Mouse (Mus musculus): ENCODE data around the gene Ttpal. TPM values are rescaled to one million over a fixed set of nuclear protein-coding genes. Genes with fewer than 3 reads are reported as not detected.

The Ttpal gene
- polyA plus RNA-seq, 1 experiment from 2014 or later: 19.9 TPM

DNA sequence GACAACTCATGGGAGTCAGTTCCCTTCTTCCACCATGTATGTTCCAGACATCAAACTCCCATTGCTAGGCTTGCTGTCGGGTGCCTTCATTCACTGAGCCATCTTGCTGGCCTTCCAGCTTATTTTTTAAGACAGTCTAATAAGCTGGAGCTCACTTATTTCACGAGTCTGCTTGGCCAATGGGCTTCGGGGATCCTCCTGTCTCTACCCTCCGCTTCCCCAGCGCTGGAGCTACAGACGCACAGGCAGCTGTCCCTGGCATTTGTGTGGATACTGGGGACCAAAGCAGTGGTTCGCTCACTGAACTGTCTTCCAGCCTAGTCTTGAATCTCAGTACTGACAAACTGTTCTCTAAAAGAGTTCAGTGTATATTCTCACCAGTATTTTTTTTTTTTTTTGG lies 4.0 kb downstream of the Ttpal start:
- peaks cover 3% of the 10 kb centered on the region; the same call in 1 of the 2 replicates for H3K36me3 ChIP-seq (ENCODE audit: control insufficient read depth, insufficient read depth, low read length)
- H3K27ac ChIP-seq (replicated peaks): no peak overlapping the region
- no peak overlapping the region for H3K9ac ChIP-seq (ENCODE audit: low read length)
- DNase-seq (ENCODE audit: low spot score): no peak
- H3K27me3 ChIP-seq (ENCODE audit: control insufficient read depth, insufficient read depth, low read length): no peaks in the 10 kb centered on the region
- TF ChIP-seq EP300 (optimal IDR thresholded peaks at IDR 0.05): no peak
- no peak for TF ChIP-seq CTCF (IDR thresholded peaks at IDR 0.05; ENCODE audit: low read depth)
- no peak overlapping the region for H3K4me3 ChIP-seq (ENCODE audit: low read depth, low read length)
- H3K9me3 ChIP-seq (ENCODE audit: control insufficient read depth, low read length): no peaks in the 10 kb centered on the region
- H3K4me1 ChIP-seq (replicated peaks; ENCODE audit: control insufficient read depth, insufficient read depth): no peaks in the 10 kb centered on the region
- ATAC-seq (ENCODE audit: low FRiP score, low TSS enrichment): no peak
- WGBS: 89% methylated on average over 7 of the region's 7 CpGs
- no peak overlapping the region for H3K4me2 ChIP-seq (replicated peaks; ENCODE audit: low read depth)

DNA sequence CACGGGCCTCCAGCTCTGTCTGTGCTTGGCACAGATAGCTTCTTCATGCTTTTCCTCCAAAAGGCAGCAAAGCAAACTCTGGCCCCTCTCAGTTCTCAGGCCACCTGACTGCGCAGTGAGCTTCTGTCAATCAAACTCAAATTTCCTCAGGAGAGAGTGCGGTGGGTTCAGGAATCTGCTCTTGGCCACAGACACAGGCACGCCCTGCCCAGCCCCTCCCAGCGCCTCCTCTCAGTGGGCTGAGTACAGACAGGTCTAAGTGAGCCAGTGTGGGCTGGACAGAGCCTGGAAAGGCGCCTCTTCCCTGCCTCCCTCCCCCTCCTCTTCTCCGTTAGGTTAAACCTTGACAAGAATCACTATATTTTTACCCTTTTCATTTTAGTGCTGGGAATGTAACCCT lies 5.9 kb downstream of the Ttpal start:
- ATAC-seq (ENCODE audit: low FRiP score, low TSS enrichment) (no peak), DNase-seq (ENCODE audit: low spot score) (no peak)
- H3K36me3 ChIP-seq (ENCODE audit: control insufficient read depth, insufficient read depth, low read length): peaks cover 3% of the 10 kb centered on the region; the same call in 1 of the 2 replicates
- H3K9me3 ChIP-seq (ENCODE audit: control insufficient read depth, low read length): no peaks in the 10 kb centered on the region
- no peaks in the 10 kb centered on the region for H3K4me1 ChIP-seq (replicated peaks; ENCODE audit: control insufficient read depth, insufficient read depth)
- no peak overlapping the region for H3K4me2 ChIP-seq (replicated peaks; ENCODE audit: low read depth)
- no peaks in the 10 kb centered on the region for H3K27me3 ChIP-seq (ENCODE audit: control insufficient read depth, insufficient read depth, low read length)
- H3K27ac ChIP-seq (replicated peaks): no peak overlapping the region
- 75% methylated on average over 7 of the region's 7 CpGs for WGBS
- no peak for TF ChIP-seq CTCF (IDR thresholded peaks at IDR 0.05; ENCODE audit: low read depth)
- TF ChIP-seq EP300 (optimal IDR thresholded peaks at IDR 0.05): no peak
- no peak overlapping the region for H3K4me3 ChIP-seq (ENCODE audit: low read depth, low read length)
- H3K9ac ChIP-seq (ENCODE audit: low read length): no peak overlapping the region

DNA sequence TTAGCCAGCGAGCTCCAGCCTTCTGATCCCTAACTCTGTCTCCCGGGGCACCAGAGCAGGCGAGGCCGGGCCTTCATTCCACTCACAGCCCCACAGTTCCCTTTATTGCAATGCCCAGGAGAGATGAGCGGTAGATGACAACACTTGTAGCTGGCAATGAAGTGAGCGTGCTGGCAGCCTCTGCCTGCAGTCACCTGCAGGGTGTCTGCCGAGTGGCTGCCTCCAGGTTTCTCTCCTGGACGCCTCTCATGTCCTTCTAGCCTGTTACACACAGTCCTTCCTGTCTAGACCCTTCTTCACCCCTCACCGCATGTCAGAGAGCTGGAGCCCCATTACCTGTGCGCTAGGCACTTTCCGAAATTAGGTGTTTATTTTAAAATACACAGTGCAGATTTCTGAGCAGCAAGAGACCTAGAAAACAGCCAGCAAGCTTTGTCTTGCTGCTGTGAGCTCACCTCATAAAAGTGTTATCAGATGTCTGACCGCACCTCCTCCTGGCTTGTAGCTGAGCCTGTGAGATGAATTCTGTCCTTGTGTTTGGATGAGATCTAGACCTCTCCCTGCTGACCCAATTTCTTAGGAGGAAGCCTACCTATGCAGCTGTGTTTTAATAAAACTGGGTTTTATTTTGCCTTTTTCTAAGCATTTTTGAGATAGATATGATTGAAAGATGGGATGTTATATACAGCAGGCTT lies 7.3 kb downstream of the Ttpal start:
- no peak for TF ChIP-seq EP300 (optimal IDR thresholded peaks at IDR 0.05)
- TF ChIP-seq CTCF (IDR thresholded peaks at IDR 0.05; ENCODE audit: low read depth): no peak
- H3K4me1 ChIP-seq (replicated peaks; ENCODE audit: control insufficient read depth, insufficient read depth): no peaks in the 10 kb centered on the region
- H3K9ac ChIP-seq (ENCODE audit: low read length): no peak overlapping the region
- H3K4me2 ChIP-seq (replicated peaks; ENCODE audit: low read depth): no peak overlapping the region
- no peak for DNase-seq (ENCODE audit: low spot score)
- no peak overlapping the region for H3K27ac ChIP-seq (replicated peaks)
- H3K36me3 ChIP-seq (ENCODE audit: control insufficient read depth, insufficient read depth, low read length): peaks cover 3% of the 10 kb centered on the region; the same call in 1 of the 2 replicates
- WGBS: 83% methylated on average over 12 of the region's 12 CpGs
- ATAC-seq (ENCODE audit: low FRiP score, low TSS enrichment): no peak
- H3K9me3 ChIP-seq (ENCODE audit: control insufficient read depth, low read length): no peaks in the 10 kb centered on the region
- no peaks in the 10 kb centered on the region for H3K27me3 ChIP-seq (ENCODE audit: control insufficient read depth, insufficient read depth, low read length)
- no peak overlapping the region for H3K4me3 ChIP-seq (ENCODE audit: low read depth, low read length)

DNA sequence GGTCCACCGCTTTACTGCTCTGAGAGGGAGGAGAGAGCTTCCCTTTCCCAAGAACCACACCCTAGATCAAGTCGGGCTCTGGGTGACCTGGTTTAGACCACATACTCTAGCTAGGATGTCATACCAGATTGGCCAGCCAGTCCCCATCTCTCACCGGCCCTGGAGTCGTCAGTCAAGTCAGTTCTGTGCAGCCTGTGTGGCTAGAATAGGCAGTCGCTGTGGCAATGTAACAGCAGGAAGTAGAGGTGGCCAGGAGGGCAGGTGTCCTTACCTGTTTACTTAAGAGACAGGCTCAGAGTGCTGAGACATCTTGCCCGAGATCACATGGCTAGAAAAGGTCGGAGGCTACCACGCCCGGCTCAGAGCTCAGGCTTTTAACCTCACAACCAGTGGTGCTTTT lies 9.1 kb downstream of the Ttpal start:
- TF ChIP-seq CTCF (IDR thresholded peaks at IDR 0.05; ENCODE audit: low read depth): no peak
- peak; percentile 32 for TF ChIP-seq EP300 (optimal IDR thresholded peaks at IDR 0.05)
- ATAC-seq (ENCODE audit: low FRiP score, low TSS enrichment): peak; percentile 63
- no peak for DNase-seq (ENCODE audit: low spot score)
- Histone ChIP-seq H3K4me3 (ENCODE audit: low read depth, low read length) (no peak overlapping the region), H3K9ac (ENCODE audit: low read length) (no peak overlapping the region), H3K9me3 (ENCODE audit: control insufficient read depth, low read length) (no peaks in the 10 kb centered on the region), H3K4me2 (replicated peaks; ENCODE audit: low read depth) (no peak overlapping the region), H3K27me3 (ENCODE audit: control insufficient read depth, insufficient read depth, low read length) (no peaks in the 10 kb centered on the region), H3K4me1 (replicated peaks; ENCODE audit: control insufficient read depth, insufficient read depth) (no peaks in the 10 kb centered on the region), H3K27ac (replicated peaks) (no peak overlapping the region), H3K36me3 (ENCODE audit: control insufficient read depth, insufficient read depth, low read length) (peaks cover 7% of the 10 kb centered on the region)
- 61% methylated on average over 9 of the region's 9 CpGs for WGBS

DNA sequence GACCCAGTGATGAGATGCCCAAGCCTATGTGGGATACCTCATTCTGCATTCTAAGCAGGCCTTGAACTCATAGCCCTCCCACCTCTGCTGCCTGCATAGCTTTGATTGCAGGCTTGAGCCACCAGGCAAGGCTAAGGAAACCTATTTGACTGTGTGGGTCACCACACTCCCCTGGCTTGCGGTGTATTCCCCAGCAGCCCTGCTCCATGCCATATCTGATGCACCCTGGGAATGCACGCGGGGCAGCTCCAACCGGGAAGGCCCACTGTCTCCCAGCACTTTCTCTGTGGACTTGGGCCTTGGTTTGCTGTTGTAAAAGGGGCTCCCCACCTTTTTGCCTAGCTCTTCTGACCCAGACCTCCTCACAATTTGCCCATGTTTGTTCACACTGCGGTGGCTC lies 11.1 kb downstream of the Ttpal start:
- no peak for DNase-seq (ENCODE audit: low spot score)
- 95% methylated on average over 5 of the region's 5 CpGs for WGBS

DNA sequence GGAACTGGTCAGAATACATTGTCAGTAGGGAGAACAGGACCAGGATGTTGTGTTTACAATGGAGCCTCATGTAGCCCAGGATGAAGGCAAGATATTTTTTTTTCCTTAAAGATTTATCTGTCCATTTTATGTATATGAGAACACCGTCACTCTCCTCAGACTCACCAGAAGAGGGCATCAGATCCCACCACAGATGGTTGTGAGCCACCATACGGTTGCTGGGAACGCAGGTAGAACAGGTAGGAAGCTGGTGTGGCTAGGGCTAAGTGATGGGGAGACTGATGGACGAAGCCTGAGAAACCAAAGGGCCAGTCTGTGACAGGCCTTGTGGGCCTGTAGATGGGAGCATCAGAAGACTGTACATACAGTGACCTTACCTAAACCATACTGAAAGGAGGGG lies 11.9 kb downstream of the Ttpal start:
- Histone ChIP-seq H3K4me3 (ENCODE audit: low read depth, low read length) (no peak overlapping the region), H3K9ac (ENCODE audit: low read length) (no peak overlapping the region), H3K27ac (replicated peaks) (no peak overlapping the region), H3K4me2 (replicated peaks; ENCODE audit: low read depth) (no peak overlapping the region), H3K4me1 (replicated peaks; ENCODE audit: control insufficient read depth, insufficient read depth) (no peaks in the 10 kb centered on the region), H3K36me3 (ENCODE audit: control insufficient read depth, insufficient read depth, low read length) (peaks cover 6% of the 10 kb centered on the region), H3K9me3 (ENCODE audit: control insufficient read depth, low read length) (no peaks in the 10 kb centered on the region), H3K27me3 (ENCODE audit: control insufficient read depth, insufficient read depth, low read length) (no peaks in the 10 kb centered on the region)
- DNase-seq (ENCODE audit: low spot score) (no peak), ATAC-seq (ENCODE audit: low FRiP score, low TSS enrichment) (no peak)
- TF ChIP-seq CTCF (IDR thresholded peaks at IDR 0.05; ENCODE audit: low read depth) (peak; percentile 35), EP300 (optimal IDR thresholded peaks at IDR 0.05) (no peak)
- 92% methylated on average over 4 of the region's 4 CpGs for WGBS

More for the DNA sequence above, 11.1 kb downstream of the Ttpal start:
- TF ChIP-seq CTCF (IDR thresholded peaks at IDR 0.05; ENCODE audit: low read depth) (no peak), EP300 (optimal IDR thresholded peaks at IDR 0.05) (no peak)
- ATAC-seq (ENCODE audit: low FRiP score, low TSS enrichment): no peak
- H3K4me3 ChIP-seq (ENCODE audit: low read depth, low read length): no peak overlapping the region
- no peaks in the 10 kb centered on the region for H3K27me3 ChIP-seq (ENCODE audit: control insufficient read depth, insufficient read depth, low read length)
- no peaks in the 10 kb centered on the region for H3K4me1 ChIP-seq (replicated peaks; ENCODE audit: control insufficient read depth, insufficient read depth)
- H3K9me3 ChIP-seq (ENCODE audit: control insufficient read depth, low read length): no peaks in the 10 kb centered on the region
- peaks cover 4% of the 10 kb centered on the region for H3K36me3 ChIP-seq (ENCODE audit: control insufficient read depth, insufficient read depth, low read length)
- H3K9ac ChIP-seq (ENCODE audit: low read length): no peak overlapping the region
- H3K27ac ChIP-seq (replicated peaks): no peak overlapping the region
- no peak overlapping the region for H3K4me2 ChIP-seq (replicated peaks; ENCODE audit: low read depth)

All from stomach, postnatal 0 days (tissue).